Mouse (Mus musculus): ENCODE data around the gene Sbk3.
A peak's percentile ranks its signal among the peaks of the same experiment; 100 is the strongest.
"Not testable (repeated sequence)": the region's sequence is repeated elsewhere in the genome, so short reads cannot be mapped to it uniquely, and the experiment has no call there.

The Sbk3 gene

DNA sequence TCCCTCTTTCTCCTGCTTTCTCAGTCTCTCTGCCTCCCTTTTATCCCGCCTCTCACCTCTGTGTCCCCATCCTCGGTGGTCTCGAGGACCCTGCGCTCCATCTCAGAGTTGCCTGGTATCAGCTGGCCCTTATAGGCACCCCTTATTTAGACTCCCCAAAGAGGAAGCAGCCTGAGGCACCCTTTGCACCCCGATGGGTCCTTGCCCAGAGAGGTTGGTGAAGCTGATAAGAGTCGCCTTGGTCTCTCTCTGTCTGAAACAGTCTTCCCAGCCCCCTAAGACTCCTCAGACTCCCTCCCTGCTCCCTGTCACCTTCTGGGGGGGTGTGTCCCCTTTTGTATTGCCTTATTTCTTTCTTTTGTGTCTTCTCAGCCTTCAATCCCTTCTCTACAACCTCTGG lies at the start of gene Sbk3:
TSS of gene Sbk3 (minus strand) at position 101 of the 400 bp plus-strand sequence.
- no peak for DNase-seq (ENCODE audit: low spot score)

DNA sequence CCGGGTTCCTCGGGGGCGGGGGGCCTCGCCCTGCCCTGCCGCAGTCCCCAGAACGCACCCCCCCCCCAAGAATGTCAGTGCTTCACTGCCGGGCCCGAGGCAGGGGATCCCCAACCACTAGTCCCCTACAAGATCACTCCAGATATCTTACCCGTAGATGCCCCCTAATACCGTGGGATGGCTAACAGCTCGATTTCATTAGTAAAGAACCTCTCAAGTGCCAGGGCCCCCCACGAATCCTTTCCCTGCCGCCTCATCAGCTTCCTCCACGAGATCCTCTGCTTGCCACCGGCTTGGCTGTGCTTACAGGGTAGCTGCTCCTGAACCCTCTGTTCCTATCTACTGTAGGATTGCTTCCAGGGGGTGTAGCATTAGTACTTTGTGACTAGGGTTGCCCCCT lies 49.7 kb upstream of the Sbk3 start:
- no peak for DNase-seq (ENCODE audit: low spot score)

DNA sequence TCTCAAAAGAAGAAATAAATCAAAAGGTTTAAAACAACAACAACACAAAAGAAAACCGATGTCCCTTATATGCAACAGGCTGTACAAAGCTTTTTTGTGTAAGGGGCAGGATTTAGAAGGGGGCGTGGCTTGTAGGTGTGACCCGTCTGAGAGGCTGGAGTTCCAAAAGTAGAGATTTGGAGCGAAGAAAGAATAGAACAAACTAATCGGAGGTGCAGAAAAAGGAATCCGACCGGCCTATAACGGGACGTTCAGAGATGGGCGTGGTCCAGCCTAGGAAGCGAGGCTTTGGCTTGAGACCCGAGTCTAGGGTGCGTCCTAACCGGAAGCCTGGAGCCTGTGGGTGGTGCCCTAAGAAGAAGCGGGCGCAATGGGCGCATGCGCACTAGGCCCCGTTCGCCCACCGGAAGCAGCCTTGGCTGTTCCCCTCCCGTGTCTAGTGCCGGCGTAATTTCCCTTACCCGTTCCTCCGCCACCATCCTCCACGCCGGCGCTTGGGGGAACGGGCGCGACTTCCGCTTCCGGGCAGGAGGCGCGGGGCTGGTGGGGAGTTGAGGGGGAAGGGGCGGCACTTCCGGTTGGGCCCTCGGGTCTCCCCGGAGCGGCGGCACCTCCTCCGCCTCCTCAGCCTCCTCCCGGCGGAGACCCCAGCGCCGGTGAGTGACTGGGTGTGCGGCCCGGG lies 49.2 kb upstream of the Sbk3 start, which contains the start of the genes Zfp865 and Ccdc106:
TSS of gene Zfp865 (plus strand) at position 377 of the 682 bp plus-strand sequence.
TSS of gene Ccdc106 (plus strand) at position 554 of the 682 bp plus-strand sequence.
- DNase-seq (ENCODE audit: low spot score), result peak; percentile 98

DNA sequence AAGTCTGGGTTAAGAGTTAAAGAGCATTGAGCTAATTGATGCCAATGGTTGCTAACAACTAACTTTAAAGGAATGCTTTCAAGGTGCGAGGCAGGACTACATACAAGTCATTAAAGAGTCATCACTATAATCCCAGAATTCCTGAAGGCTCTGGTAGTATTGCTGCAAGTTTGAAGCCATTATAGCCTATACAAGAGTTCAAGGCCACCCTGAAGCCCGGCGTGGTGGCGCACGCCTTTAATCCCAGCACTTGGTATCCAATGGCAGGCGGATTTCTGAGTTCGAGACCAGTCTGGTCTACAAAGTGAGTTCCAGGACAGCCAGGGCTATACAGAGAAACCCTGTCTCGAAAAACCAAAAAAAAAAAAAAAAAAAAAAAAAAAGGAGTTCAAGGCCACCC lies 48.6 kb upstream of the Sbk3 start:
- DNase-seq (ENCODE audit: low spot score), result not testable (repeated sequence)

DNA sequence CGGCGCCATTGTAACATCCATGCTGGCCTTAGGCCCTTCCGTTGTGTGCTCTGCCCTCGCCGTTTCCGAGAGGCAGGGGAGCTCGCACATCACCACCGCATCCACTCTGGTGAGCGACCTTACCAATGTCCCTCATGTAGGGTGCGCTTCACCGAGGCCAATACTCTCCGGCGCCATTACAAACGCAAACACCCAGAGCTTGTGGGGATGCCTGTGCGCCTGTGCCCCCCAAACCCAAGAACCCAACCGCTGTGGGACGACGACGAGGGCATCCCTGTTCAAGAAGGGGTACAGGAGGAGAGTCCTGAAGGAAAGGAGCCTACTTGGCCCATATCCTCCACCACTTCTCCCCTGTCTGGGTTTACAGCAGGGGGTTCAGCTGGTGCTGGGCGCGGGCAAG lies 47.0 kb upstream of the Sbk3 start:
- DNase-seq (ENCODE audit: low spot score), result no peak

DNA sequence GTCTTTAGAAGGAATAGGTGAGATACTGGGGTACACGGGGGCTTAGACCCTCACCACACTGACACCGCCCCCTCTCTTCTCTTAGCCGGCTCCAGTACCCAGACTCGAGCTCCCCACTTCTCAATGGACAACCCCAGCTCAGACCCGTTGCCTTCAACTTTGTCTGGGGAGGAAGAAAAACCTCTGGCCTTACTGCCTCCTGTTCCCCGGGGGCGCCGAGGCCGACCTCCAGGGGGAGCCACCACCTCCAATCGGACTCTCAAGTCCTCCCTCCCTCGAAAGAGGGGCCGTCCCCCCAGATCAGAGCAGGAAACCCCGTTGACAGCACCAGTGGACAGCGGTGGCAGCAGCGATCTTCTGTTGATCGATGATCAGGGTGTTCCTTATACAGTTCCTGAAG lies 46.4 kb upstream of the Sbk3 start:
- no peak for DNase-seq (ENCODE audit: low spot score)

DNA sequence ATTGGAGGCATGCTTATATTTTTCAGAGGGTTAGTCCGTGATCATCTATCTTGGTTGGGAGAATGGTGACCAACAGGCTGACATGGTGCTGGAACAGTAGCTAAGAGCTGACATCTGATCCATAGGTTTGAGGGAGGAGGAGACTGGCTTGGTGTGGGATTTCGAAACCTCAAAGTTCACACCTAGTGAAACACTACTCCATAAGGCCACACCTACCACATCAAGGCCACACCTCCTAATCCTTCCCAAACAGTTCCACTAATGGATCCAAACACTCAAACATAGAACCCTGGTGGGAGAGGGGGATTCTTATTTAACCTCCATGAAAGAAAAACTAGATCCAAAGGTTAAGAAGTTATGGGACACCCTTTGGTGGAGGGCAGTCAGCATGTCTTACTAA lies 46.0 kb upstream of the Sbk3 start:
- no peak for DNase-seq (ENCODE audit: low spot score)

DNA sequence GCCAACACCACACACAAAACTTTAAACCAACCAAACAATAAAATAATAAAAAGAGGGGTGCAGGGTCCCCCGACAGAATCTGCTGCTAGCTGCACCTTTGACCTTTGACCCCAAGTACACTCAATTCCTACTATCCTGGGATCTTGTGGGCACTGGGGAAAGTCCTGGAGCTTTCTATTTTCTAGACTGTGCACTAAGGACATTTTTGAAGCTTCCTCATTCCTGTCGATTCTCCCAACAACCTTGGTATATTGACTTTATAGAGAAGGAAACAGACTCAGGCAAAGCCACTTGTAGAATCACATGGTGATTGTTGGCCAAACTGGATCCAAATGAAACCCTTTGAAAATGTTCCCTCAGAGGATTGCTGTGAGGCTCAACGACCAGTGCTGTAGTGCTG lies 45.1 kb upstream of the Sbk3 start:
- DNase-seq (ENCODE audit: low spot score), result no peak

DNA sequence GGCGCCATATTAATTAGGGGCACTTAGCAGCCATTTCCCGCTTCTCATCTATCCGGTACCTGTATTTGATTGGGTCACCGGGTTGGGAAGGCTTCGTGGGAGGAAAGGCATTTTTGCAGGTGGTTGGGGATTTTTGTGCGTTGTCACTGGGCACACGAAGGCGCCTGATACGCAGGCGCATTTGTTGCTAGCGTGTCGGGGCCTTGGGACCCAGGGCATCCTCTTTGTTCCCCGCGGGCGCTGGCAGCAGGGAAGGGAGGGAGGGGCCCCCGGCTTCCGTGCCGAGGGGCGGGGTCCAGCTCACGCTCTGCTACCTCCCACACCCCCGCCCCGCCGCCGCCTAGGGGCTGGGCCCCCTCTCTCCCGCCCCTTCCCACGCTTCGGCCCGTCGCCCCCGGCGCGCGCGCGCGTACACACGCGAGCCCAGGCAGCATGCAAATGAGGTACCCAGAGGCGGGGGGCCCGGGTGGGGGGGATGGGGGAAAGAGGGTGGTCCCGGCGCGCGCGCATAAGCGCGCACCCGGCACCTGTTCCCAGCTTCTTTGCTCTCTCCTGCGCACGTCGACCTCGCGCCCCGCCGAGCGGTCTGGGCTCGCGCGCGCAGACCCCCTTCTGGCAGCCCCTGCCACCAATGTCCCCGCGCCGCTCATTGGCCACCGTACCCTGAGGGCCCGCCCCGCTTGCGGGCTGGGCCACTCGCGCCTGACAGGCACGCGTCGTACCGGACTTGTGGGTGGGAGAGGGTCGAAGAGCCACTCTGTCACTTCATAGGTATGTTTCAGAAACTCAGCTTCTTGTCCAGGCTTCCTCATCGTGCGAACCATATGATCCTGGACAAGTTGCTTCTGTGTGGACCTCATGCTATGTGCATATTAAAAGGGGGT lies 44.4 kb upstream of the Sbk3 start, which contains the start of gene Gm44973:
TSS of gene Gm44973 (plus strand) at position 379 of the 884 bp plus-strand sequence.
- DNase-seq (ENCODE audit: low spot score), result peak; percentile 91

DNA sequence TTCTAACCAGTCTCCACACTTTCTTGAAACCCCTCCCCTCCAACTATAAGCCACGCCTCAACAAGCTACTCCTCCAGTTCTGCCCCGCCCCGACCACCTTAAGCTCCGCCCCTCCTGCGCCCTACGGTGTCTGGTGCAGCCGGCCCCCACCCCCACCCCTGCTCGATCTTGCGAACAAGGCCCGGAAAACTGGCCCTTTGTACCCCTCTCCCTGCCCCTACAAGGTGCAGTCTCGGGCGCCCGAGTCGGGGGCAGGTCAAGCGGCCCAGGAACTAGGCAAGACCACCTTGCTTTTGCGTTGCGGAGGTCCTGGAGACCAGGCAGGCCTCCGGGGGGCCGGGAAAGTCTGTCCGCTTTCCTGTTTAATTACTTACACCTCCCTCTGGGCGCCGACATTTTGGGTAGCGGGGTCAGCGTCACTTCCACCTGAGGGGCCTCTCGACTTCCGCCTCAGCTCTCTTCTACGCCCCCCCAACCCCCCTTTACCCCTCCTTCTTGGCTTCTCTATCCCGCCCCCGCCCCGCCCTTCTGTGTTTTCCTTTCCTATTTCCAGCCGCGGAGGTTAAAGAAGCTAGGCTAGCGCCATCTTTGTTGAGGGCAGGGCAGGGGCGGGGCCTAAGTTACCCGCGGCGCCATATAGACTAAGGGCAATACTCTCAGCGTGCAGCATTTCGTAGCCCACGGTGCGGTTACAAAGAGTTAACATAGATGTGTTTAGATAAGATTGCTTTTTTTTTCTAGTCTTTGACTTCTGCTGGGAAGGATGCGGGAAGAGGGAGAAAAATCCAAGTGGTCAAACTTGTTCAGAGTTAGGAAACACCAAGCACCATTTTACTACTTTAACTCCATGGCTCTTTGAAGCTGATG lies 43.5 kb upstream of the Sbk3 start, which contains the start of the genes Zfp524 and Fiz1:
TSS of gene Zfp524 (plus strand) at position 165 of the 867 bp plus-strand sequence.
TSS of gene Fiz1 (minus strand) at position 447 of the 867 bp plus-strand sequence.
- peak; percentile 96 for DNase-seq (ENCODE audit: low spot score)

DNA sequence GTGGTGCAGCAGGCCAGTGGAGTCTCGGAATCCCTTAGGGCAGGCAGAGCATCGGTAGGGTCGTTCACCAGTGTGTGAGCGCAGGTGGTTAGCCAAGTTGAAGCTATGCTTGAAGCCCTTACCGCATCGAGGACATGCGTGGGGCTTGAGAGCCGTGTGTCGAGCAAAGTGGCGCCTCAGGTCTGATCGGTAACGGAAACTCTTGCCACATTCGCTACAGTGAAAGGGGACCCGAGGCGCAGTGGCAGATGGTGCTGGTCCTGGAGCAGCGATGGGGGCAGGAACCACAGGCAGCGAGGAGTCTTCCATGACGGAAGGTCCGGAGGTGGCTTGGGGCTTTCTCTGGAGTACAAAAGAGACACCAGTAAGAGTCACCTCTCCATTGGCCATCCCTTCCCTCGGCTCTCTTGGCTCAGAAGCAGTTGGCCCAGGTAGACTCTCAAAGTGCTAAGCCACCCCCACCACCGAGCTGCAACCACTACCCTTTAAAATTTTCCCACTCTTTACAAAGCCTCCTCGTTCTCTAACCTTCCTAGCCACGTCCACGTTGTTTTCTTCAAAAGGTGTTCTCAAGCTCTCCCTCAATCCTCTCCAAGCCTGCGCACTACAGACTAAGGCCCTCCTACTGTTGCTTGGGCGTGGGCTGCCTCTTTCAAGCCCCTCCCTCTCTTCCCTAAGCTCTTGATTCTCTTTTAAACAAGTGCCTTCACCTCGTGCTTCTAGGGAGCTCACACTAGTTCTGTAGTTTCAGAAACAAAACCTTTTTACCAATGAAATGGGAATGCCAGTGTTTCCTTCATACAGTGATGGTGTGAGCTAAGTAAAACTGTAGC lies 41.9 kb upstream of the Sbk3 start:
- DNase-seq (ENCODE audit: low spot score), result no peak

DNA sequence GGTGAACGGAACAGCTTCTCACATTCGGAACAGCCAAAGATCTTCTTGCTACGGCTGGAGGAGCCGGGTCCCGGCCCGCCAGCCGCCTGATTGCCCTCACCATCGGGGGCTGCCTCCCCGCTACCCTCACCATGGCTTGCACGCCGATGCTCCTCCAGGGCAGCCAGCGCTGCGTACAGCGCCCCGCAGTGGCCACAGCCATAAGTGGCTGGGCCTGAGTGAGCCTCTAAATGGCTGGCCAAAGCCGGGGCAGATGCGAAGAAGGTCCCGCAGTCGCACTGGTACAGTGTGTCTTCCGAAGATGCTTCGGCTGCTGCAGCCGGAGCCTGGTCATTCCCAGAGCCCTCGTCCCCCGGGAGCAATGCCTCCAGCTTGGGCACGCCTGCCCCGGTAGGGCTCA lies 37.3 kb upstream of the Sbk3 start:
- DNase-seq (ENCODE audit: low spot score), result no peak

DNA sequence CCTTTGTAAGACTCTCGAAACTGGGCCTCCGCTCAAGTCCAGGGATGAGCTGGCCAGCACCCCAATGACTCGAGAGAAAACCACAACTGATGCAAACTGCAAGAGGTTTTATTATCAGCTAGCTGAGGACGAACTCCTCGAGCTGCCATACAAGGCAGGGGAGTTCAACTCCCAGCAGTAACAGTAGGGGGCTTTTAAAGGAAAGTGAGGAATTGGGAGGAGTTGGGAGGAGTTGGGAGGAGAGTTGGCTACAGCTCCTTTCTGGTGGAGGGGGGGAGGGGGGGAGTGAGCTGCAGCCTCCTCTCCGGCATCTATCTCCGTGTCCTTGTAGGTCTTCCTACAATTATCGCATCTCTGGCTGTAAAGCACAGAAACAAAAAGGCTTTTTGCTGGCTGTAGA lies 31.9 kb upstream of the Sbk3 start:
- DNase-seq (ENCODE audit: low spot score), result not testable (repeated sequence)

DNA sequence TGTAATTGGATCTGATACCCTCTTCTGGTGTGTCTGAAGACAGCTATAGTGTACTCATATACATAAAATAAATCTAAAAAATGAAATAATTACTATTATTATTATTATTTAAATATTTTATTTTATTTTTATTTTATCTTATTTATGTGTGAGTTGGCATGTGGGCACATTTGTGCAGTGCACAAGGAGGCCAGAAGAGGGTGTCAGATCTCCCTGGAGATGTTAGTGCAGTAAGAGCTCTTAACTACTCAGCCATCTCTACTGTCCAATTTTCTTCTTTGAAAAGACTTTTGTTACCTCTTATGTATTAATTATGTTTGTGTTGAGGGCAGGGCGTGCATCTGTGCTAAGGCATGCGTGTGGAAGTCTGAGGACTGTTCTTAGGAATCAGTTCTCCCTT lies 28.9 kb upstream of the Sbk3 start:
- DNase-seq (ENCODE audit: low spot score), result no peak

DNA sequence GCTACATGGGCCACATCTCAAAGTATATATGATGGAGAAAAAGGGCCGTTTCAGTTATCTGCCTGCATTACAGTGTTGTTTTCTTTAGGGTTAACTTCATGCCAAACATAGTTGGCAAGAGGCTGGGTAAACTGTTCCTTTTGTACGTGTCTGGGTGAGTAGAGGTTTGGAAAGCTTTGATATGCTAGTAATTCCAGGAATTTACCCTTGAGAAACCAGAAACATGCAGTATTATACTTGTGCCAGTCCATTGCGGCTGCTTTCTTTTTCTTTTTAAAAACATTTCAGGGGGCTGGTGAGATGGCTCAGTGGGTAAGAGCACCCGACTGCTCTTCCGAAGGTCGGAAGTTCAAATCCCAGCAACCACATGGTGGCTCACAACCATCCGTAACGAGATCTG lies 26.0 kb upstream of the Sbk3 start:
- DNase-seq (ENCODE audit: low spot score), result no peak

DNA sequence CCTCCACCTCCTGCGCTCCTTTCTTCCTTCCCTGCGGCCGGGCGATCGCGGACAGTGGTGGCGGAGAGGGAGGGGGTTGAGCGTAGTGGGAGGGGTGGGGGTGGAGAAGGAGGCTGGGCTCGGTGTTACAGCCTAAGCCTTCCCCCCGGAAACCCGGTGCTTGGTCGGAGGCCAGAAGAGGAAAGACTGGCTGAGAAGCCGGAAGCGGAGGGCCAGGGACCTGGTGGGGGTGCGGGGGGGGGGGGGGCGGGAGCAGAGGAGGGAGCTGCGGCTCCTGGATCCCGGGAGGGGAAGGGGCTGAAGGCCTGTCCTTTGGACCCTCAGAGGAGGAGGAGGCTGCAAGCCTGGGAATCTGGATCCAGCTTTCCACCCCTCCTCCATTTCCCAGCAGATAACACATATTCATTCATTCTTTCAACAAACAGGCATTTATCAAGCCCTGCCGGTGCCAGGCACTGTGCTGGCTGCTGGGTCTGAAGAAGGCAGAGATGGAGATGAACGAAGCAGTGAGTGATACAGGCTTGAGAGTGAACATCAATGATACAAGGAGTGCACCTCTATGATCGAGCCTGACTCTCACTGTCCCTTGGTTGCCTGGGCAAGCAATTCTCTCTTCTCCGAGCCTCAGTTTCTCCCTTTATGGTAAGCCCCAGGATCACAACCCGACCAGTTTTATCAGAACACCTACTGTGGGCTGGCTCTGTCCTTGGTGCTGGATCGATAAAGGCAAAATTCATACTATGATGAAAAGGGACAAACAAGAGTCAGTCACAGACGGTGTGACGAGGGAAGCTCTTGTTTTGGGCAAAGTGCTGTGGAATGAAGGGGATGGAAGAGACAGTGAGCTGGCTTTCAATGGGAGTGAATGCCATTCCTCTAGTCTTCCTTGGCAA lies 25.3 kb upstream of the Sbk3 start, which contains the start of gene Zfp579:
TSS of gene Zfp579 (minus strand) at position 156 of the 893 bp plus-strand sequence.
- DNase-seq (ENCODE audit: low spot score), result no peak

DNA sequence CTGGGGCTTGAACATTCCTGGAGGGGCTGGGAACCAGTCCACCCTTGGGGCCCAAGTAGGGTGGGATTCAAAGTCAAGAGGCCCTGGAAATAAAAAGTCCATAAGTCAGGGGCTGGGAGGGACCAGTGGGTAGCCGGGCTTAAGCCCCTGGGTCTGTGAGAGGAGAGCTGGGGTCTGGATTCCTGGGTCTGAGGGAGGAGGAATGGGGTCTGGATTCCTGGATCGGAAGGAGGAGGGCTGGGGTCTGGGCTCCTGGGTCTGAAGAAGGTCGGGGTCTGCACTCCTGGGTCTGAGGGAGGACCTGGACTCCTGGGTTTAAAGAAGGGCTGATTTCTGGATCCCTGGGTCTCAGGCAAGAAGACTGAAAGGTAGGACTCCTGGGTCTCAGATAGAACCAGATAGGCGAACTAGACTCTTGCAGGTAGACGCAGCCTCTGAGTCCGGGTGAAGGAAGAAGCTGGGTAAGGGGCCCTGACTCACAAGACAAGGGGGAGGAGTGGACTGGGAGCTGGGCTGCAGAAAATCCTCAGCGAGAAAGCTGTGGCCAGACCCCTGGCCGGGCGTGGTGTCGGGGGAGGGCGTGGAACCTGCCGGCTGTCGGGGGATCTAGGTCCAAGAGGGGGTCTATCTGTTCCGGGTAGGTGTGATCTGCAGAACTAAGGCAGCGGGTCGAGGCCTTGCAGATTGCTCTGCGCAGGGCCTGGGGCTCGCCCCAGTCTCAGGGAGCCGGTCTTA lies 24.5 kb upstream of the Sbk3 start:
- no peak for DNase-seq (ENCODE audit: low spot score)

DNA sequence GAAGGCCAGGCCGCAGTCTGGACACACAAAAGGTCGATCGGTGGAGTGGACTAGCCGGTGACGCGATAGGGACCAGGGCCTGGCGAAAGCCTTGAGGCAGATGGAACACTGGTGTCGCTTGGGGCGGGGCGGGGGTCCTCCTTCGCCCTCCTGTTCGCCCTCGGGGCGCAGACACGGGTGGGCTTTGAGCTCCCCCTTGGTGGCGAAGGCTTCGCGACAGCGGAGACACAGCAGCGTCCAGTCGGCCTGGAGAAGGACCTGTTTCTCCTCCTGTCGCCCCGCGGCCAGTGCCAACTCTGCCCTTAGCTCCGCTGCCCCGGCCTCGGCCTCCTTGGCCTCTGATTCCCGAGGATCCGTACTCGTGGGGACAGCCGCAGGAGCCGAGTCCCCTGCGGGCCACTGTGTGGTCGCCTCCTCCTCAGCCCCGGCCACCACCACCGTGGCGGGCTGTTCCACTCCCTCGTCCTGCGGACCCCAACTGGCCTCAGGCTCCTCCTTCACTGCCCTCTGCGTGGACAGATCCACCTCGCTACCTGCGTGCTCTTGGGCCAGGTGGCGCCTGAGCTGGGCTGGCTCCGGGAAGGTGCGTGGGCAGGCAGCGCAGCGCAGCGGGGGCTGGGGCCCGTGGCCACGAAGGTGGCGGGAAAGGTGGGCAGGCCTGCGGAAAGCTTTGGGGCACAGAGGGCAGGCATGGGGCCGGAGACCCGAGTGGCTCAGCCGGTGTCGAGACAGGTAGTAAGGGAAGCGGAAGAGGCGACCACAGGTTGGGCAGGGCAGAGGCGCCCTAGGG lies 23.2 kb upstream of the Sbk3 start:
- DNase-seq (ENCODE audit: low spot score), result no peak

All from left cerebral cortex, adult 11 months (tissue).